Mouse (Mus musculus): ENCODE measurements around the gene Ankmy1. TPM values are rescaled to one million over a fixed set of nuclear protein-coding genes. Genes with fewer than 3 reads are reported as not detected.
A peak's percentile ranks its signal among the peaks of the same experiment; 100 is the strongest.

Ankmy1 gene
- polyA plus RNA-seq, 1 experiment from 2014 or later = not detected

DNA sequence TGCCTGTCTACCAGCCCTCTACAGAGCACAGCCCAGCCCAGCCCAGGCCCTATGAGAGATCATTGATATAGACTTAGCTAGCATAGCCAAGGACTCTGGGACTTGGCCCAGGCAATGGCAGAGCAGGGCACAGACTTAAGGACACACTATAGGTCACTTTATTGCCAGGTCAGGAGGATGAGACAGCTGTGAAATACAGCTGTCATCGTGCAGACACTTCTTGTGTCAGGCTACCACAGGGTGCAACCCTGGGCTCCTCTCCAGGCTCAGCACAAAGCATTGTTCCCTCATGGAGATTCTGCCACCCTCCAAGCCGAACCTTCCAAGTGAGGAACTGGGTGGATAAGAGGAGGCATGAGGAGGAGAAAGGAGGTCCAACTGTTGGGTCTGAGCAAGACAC, 32.7 kb downstream of the Ankmy1 start:
- no peaks in the 10 kb centered on the region for H3K27me3 ChIP-seq
- H3K27ac ChIP-seq = no peak overlapping the region
- 50% methylated on average over 2 of the region's 2 CpGs for WGBS (ENCODE audit: insufficient replicate concordance)
- DNase-seq (no peak), ATAC-seq (ENCODE audit: low read depth) (no peak)
- H3K4me3 ChIP-seq (replicated peaks) = no peak overlapping the region
- H3K9ac ChIP-seq = no peak overlapping the region
- no peaks in the 10 kb centered on the region for H3K4me1 ChIP-seq (replicated peaks)
- no peaks in the 10 kb centered on the region for H3K9me3 ChIP-seq (replicated peaks)
- no peak overlapping the region for H3K4me2 ChIP-seq
- no peaks in the 10 kb centered on the region for H3K36me3 ChIP-seq

DNA sequence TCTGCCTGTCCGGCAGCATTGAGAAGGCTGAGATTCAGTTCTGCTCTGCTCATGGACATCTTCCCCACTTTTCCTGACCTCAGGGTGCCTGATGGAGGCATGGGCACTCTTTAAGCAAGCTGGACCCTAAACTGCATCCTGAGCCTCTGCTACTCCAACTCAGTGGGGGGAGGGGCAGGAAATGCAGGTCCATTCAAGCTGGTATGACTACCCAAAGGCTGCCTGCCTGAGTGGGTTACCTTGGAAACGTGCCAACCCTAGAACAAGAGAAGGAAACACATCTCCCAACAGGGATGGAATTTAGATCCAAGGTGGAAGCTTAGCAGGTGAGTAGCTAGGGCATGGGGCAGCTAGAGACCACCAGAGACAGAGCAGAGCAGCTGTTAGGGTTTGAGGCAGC, 36.5 kb downstream of the Ankmy1 start:
- no peak for ATAC-seq (ENCODE audit: low read depth)
- Histone ChIP-seq H3K27me3 (no peaks in the 10 kb centered on the region), H3K9me3 (replicated peaks) (no peaks in the 10 kb centered on the region), H3K9ac (no peak overlapping the region), H3K4me3 (replicated peaks) (no peak overlapping the region), H3K4me1 (replicated peaks) (no peaks in the 10 kb centered on the region), H3K4me2 (no peak overlapping the region), H3K36me3 (no peaks in the 10 kb centered on the region), H3K27ac (no peak overlapping the region)
- WGBS (ENCODE audit: insufficient replicate concordance) = 46% methylated on average over 2 of the region's 2 CpGs
- DNase-seq = no peak

DNA sequence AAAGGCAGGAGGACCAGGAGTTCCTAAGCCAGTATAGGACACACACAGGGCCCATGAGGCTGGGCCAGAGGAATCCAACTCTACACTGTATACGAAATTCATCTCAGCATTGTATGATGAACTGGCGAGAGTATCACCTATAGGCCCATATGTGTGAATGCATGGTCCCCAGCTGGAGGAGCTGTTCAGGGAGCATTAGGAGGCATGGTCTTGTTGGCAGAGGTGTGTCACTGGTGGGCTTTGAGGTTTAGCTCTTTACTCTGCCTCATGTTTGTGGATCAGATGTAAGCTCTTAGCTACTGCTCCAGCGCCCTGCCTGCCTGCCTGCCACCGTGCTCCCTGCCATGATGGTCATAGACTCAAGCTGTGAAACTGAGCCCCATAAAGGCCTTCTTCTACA, 39.4 kb downstream of the Ankmy1 start:
- Histone ChIP-seq H3K9ac (no peak overlapping the region), H3K27me3 (no peaks in the 10 kb centered on the region), H3K27ac (no peak overlapping the region), H3K36me3 (no peaks in the 10 kb centered on the region), H3K4me2 (no peak overlapping the region), H3K4me3 (replicated peaks) (no peak overlapping the region), H3K4me1 (replicated peaks) (no peaks in the 10 kb centered on the region), H3K9me3 (replicated peaks) (no peaks in the 10 kb centered on the region)
- WGBS (ENCODE audit: insufficient replicate concordance) = 56% methylated on average over 4 of the region's 4 CpGs
- no peak for DNase-seq
- no peak for ATAC-seq (ENCODE audit: low read depth)

DNA sequence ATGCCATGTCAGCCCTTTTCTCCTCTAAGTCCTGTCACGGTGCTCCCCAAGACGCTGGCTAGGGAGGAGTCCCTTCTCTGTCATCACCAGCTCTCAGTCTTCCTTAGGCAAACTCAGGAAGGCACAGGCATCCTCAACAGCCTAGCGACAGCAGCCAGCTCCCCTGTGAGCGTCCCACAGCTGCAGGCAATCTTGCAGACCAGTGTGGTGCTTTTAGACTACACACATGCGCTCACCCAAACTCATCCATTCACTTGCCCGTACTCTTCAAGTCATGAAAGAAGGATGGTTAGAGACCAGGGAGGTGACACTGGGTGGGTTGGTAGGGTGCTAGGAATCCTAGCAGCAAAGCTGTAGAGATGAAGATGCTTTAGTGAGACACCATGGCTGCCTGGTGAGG, 41.2 kb downstream of the Ankmy1 start:
- Histone ChIP-seq H3K27me3 (no peaks in the 10 kb centered on the region), H3K4me3 (replicated peaks) (no peak overlapping the region), H3K36me3 (no peaks in the 10 kb centered on the region), H3K4me2 (no peak overlapping the region), H3K4me1 (replicated peaks) (no peaks in the 10 kb centered on the region), H3K9ac (no peak overlapping the region), H3K27ac (no peak overlapping the region), H3K9me3 (replicated peaks) (no peaks in the 10 kb centered on the region)
- 55% methylated on average over 6 of the region's 6 CpGs for WGBS (ENCODE audit: insufficient replicate concordance)
- ATAC-seq (ENCODE audit: low read depth) = no peak
- DNase-seq = no peak

DNA sequence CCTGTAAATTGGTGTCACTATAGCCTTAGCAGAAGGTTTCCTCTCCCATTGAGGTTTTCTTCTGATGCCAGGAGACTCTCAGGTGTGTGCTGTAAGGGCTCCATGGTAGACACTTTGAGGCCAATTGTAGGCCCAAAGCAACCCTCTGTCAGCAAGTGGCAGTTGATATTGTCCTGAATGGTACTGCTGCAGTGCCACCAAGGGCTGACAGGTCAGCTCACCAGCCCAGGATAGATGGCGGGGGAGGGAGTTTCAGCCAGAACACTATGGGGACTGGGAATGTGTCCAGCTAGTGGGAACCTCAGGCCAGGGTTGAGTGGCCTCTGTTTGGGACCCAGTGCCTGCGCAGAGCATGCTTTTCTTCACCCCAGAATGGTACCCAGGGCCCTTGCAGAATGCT, 50.3 kb downstream of the Ankmy1 start:
- H3K4me3 ChIP-seq (replicated peaks) = no peak overlapping the region
- no peak for DNase-seq
- 69% methylated on average over 2 of the region's 2 CpGs for WGBS (ENCODE audit: insufficient replicate concordance)

DNA sequence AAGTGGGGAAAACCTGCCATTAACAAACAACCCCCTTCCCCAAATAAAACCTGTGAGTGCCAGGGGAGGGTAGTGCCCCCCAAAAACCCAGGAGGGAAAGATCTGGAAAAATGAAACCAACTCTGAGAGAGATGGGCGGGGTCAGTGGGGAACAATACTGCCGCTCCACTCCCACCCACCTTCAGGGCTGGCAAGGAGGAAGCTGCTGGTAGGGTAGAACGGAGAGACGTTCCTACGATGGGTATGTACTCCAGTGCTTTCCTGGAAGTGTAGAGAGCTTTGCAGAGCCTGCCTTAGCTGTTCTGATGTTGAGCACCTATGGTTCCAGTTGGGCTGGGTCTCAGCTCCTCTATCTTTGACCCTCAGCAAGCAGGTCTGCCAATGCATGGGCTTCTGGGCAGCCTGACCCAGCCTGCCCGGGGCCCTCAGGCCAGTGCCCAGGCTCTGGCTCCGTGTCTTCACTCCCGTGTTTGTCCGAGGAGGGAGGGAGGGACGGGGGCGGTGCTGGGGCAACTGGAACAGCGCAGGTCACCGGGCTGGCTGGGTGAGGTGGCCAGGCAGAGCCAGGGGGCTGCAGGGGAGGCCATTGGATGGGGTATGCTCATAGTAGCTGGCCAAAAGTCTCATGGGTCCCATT, 52.6 kb downstream of the Ankmy1 start:
- ATAC-seq (ENCODE audit: low read depth) = no peak
- H3K4me3 ChIP-seq (replicated peaks) = no peak overlapping the region

More for the DNA sequence above, 50.3 kb downstream of the Ankmy1 start:
- Histone ChIP-seq H3K4me1 (replicated peaks) (0 out of 2 replicates have a peak, but pooled peaks cover 3% of the 10 kb centered on the region), H3K4me2 (no peak overlapping the region), H3K9ac (no peak overlapping the region), H3K9me3 (replicated peaks) (no peaks in the 10 kb centered on the region), H3K36me3 (no peaks in the 10 kb centered on the region), H3K27ac (no peak overlapping the region), H3K27me3 (peaks cover 28% of the 10 kb centered on the region)
- no peak for ATAC-seq (ENCODE audit: low read depth)

DNA sequence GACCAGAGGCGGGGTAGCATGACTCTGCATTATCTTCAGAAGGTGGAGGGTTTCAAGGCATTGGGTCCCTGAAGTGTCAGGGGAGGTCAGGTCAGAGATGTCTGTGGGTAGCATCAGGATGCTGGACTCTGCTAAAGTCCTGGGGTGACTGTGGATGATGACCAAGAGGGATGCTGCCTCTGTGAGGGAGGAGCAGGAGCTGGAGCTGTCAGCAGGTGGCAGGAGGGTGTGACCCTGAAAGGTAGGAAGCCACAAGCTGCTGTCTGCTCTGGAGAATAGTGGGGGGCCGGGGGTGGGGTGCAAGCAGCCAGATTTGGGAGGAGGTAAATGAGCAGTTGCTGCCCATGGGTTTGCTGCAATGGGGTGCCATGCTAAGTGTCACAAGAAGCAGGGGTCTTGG, 53.2 kb downstream of the Ankmy1 start:
- 43% methylated on average over 2 of the region's 2 CpGs for WGBS (ENCODE audit: insufficient replicate concordance)
- H3K4me1 ChIP-seq (replicated peaks) = 0 out of 2 replicates have a peak, but pooled peaks cover 3% of the 10 kb centered on the region
- H3K4me3 ChIP-seq (replicated peaks) = no peak overlapping the region
- no peaks in the 10 kb centered on the region for H3K9me3 ChIP-seq (replicated peaks)
- H3K27ac ChIP-seq = no peak overlapping the region
- DNase-seq = no peak
- H3K27me3 ChIP-seq = peaks cover 39% of the 10 kb centered on the region
- H3K4me2 ChIP-seq = no peak overlapping the region
- H3K36me3 ChIP-seq = no peaks in the 10 kb centered on the region
- no peak for ATAC-seq (ENCODE audit: low read depth)
- H3K9ac ChIP-seq = no peak overlapping the region

More for the DNA sequence above, 52.6 kb downstream of the Ankmy1 start:
- DNase-seq = no peak
- WGBS (ENCODE audit: insufficient replicate concordance) = 41% methylated on average over 13 of the region's 13 CpGs
- Histone ChIP-seq H3K36me3 (no peaks in the 10 kb centered on the region), H3K27me3 (peaks cover 39% of the 10 kb centered on the region), H3K9me3 (replicated peaks) (no peaks in the 10 kb centered on the region), H3K27ac (no peak overlapping the region), H3K4me1 (replicated peaks) (0 out of 2 replicates have a peak, but pooled peaks cover 3% of the 10 kb centered on the region), H3K4me2 (no peak overlapping the region), H3K9ac (no peak overlapping the region)

DNA sequence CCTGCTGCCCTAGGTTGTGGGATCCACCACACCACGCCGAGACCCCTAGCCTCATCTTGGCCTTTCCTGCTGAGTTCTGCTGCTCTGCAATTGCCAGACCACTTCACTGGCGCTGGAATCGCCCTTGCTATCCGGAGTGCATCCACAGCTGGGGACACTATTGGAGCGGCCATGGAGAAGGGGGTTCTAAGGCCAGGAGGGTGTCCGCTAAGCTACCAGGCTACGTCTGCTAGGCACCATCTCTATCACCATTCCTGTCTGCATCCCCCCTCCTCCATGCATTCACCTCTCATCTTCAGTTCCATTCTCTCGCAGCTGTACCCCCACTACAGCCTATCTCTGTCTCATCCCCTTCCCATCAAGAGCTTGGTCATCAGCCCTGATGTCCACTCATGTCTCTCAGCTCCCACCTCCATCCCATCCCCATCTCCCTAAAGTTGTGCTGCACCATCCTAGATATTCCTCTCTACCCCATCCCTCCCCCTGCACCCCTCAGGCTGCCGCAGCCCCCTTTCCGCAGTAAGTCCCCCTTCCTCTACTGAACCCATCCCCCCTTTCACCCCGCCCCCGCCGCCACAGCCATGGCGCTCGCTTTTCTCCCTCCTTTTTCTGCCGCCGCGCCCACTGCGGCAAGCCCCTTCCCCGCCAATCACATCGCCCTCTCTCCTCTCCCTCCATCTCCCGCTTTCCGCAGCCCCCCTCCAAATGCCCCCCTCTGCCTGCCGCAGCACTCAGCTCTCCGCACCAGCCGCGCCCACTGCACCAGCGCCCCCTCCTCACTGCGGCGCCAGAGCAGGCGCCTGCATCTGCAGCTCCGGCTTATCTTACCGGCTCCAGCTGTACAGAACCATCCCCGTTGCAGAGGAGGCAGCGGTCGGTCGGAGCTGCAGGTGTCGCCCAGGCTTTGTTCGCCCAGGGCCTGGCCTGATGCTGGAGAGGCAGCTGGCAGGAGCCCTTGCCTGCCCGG, 54.5 kb downstream of the Ankmy1 start:
- H3K4me2 ChIP-seq = peak overlapping the region; percentile 30; the same call in 1 of the 2 replicates
- H3K9me3 ChIP-seq (replicated peaks) = no peaks in the 10 kb centered on the region
- no peaks in the 10 kb centered on the region for H3K36me3 ChIP-seq
- H3K9ac ChIP-seq = no peak overlapping the region
- no peak overlapping the region for H3K27ac ChIP-seq
- 7% methylated on average over 41 of the region's 41 CpGs for WGBS (ENCODE audit: insufficient replicate concordance)
- H3K27me3 ChIP-seq = peaks cover 39% of the 10 kb centered on the region
- DNase-seq = no peak
- 0 out of 2 replicates have a peak, but pooled peaks cover 3% of the 10 kb centered on the region for H3K4me1 ChIP-seq (replicated peaks)
- no peak for ATAC-seq (ENCODE audit: low read depth)
- no peak overlapping the region for H3K4me3 ChIP-seq (replicated peaks)

DNA sequence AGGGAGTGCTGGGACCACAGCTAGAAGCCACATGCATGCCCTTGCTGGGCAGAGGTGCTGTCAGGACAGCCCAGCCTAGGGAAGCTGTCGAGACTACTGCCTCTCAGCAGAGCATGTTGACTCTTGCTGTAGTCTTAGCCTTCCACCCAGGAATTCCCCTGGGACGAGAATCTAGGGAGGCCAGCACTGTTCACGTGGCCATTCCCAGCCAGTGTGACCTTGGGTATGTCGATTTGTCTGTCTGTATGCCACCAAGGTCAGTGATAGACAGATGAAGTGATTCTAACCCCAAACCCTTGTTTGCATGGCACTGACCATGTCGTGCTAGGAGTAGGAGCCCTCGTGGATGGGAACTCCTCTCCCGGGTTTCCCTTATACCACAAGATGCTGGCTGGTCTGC, 56.8 kb downstream of the Ankmy1 start:
- no peaks in the 10 kb centered on the region for H3K9me3 ChIP-seq (replicated peaks)
- 45% methylated on average over 7 of the region's 7 CpGs for WGBS (ENCODE audit: insufficient replicate concordance)
- no peak overlapping the region for H3K4me3 ChIP-seq (replicated peaks)
- ATAC-seq (ENCODE audit: low read depth) = no peak
- no peak overlapping the region for H3K27ac ChIP-seq
- DNase-seq = no peak
- H3K4me2 ChIP-seq = no peak overlapping the region
- no peaks in the 10 kb centered on the region for H3K36me3 ChIP-seq
- H3K27me3 ChIP-seq = peaks cover 39% of the 10 kb centered on the region
- 0 out of 2 replicates have a peak, but pooled peaks cover 3% of the 10 kb centered on the region for H3K4me1 ChIP-seq (replicated peaks)
- H3K9ac ChIP-seq = no peak overlapping the region

DNA sequence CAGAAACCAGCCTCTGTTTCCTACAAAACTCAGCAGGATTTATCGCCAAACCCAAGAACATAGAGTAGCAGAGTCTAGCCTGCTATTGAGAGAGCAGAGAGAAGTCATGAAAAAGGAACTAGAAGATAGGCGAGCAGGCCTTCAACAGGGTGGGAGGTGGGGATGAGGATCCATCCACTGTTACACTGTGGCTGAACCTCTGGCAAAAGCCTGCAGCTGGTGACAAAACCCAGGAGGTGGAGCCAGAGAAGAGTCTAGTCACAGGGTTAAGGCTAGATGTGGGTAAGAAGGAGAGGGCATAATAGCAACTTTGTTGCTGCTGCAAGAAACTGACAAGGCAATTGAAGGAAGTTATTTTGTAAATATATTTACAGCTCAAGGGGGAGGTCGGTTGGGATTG, 61.3 kb downstream of the Ankmy1 start:
- WGBS (ENCODE audit: insufficient replicate concordance) = 31% methylated on average over 3 of the region's 3 CpGs
- H3K9ac ChIP-seq = no peak overlapping the region
- H3K27ac ChIP-seq = no peak overlapping the region
- H3K4me1 ChIP-seq (replicated peaks) = no peaks in the 10 kb centered on the region
- ATAC-seq (ENCODE audit: low read depth) (no peak), DNase-seq (no peak)
- no peak overlapping the region for H3K4me3 ChIP-seq (replicated peaks)
- H3K9me3 ChIP-seq (replicated peaks) = no peaks in the 10 kb centered on the region
- H3K4me2 ChIP-seq = no peak overlapping the region
- 0 out of 2 replicates have a peak, but pooled peaks cover under 1% of the 10 kb centered on the region for H3K27me3 ChIP-seq
- H3K36me3 ChIP-seq = no peaks in the 10 kb centered on the region

DNA sequence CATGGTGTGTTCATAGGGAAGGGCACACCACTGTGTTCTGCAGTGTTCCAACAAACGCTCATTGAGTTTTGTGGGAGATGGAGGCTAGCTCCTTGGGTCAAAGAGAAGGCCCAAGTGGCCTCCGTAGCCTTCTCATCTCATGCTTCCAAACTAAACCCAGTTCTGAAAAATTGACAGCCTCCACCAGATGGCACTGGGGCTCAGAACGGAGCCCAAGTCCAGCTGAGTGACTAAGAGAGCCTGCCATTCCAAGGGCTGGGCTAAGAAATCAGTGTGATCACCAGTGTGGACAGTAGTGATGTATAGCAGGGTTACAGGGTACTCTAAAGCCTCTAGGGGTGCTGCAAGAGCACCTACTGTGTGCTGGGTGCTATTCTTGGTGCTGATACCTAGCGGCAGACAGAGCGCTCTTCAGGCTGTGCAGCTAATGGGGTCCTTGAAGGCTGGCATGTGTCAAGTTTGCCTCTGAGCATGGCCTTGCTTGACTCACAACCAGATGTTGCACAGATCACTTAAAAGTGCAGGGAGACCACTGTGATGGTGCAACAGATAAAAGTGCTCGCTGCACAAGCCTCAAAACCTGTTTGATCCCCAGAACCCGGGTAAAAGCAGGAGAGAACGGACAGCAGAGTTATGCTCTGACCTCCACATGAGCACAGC, 62.3 kb downstream of the Ankmy1 start:
- Histone ChIP-seq H3K4me3 (replicated peaks) (no peak overlapping the region), H3K27ac (no peak overlapping the region), H3K9me3 (replicated peaks) (no peaks in the 10 kb centered on the region), H3K4me1 (replicated peaks) (no peaks in the 10 kb centered on the region), H3K36me3 (no peaks in the 10 kb centered on the region), H3K9ac (no peak overlapping the region), H3K27me3 (no peaks in the 10 kb centered on the region), H3K4me2 (no peak overlapping the region)
- DNase-seq (no peak), ATAC-seq (ENCODE audit: low read depth) (no peak)
- 63% methylated on average over 8 of the region's 8 CpGs for WGBS (ENCODE audit: insufficient replicate concordance)
